Mouse (Mus musculus) heart, postnatal 0 days (tissue): ENCODE data around the gene Sar1a. TPM values are rescaled to one million over a fixed set of nuclear protein-coding genes. Genes with fewer than 3 reads are reported as not detected.

ENCODE experiments used
- ATAC-seq: fragments of 200-750 bp; cut with Nextera tagmentation; 2 replicates; pipeline ENCODE4 v1.8.0; 2017; ENCODE audit warnings: low read depth, moderate number of reproducible peaks, moderate library complexity; ENCODE audit not compliant: insufficient read depth
- DNase-seq: peaks from one replicate; pipeline ENCODE4 v3.0.0-alpha.2; 2016; ENCODE audit warnings: low spot score
- H3K27ac ChIP-seq: fragments of 300-500 bp; sonication (generic); 2 replicates; pipeline ENCODE4 v1.5.1; 2014; ENCODE audit warnings: low read depth, mild to moderate bottlenecking
- H3K27me3 ChIP-seq: fragments of 300-500 bp; sonication (generic); 2 replicates; pipeline ENCODE4 v1.6.1; 2014; ENCODE audit warnings: low read length, mixed read lengths; ENCODE audit not compliant: control insufficient read depth, insufficient read depth
- H3K36me3 ChIP-seq: fragments of 300-500 bp; sonication (generic); replicated peaks from 2 replicates; pipeline ENCODE4 v1.6.1; 2014; ENCODE audit warnings: low read length, mixed read lengths; ENCODE audit not compliant: control insufficient read depth, insufficient read depth
- H3K4me1 ChIP-seq: fragments of 300-500 bp; sonication (generic); 2 replicates; pipeline ENCODE4 v1.6.1; 2014; ENCODE audit warnings: antibody characterized with exemption; ENCODE audit not compliant: control insufficient read depth, insufficient read depth
- H3K4me2 ChIP-seq: fragments of 300-500 bp; sonication (generic); 2 replicates; pipeline ENCODE4 v1.6.1; 2014; ENCODE audit warnings: low read depth, mild to moderate bottlenecking, low read length, moderate library complexity
- H3K4me3 ChIP-seq: fragments of 300-500 bp; sonication (generic); 2 replicates; pipeline ENCODE4 v1.5.1; 2014; ENCODE audit warnings: low read depth, low read length
- H3K9ac ChIP-seq: fragments of 300-500 bp; sonication (generic); replicated peaks from 2 replicates; pipeline ENCODE4 v1.6.1; 2014; ENCODE audit warnings: low read depth, low read length, mixed read lengths
- H3K9me3 ChIP-seq: fragments of 300-500 bp; sonication (generic); replicated peaks from 2 replicates; pipeline ENCODE4 v1.6.1; 2016; ENCODE audit warnings: low read length; ENCODE audit not compliant: control insufficient read depth
- CTCF ChIP-seq: IDR thresholded peaks from 2 replicates; pipeline ENCODE4 v1.5.1; 2016; ENCODE audit warnings: antibody characterized with exemption, control low read depth, low read depth
- EP300 ChIP-seq: IDR thresholded peaks from 2 replicates; pipeline ENCODE4 v1.6.1; 2016; ENCODE audit warnings: antibody characterized with exemption, low read depth
- WGBS: fragments of 180-500 bp; shearing (Covaris S2); extraction: QIAGEN DNeasy Blood & Tissue Kit; methylation state at CpG from one replicate; pipeline ENCODE4 v1.1.7; 2014; 5-methylcytosine and 5-hydroxymethylcytosine counted together
- polyA plus RNA-seq: library from polyadenylated mRNA; unstranded; fragments of >200 nt; fragmentation: Nextera tagmentation; extraction: Ambion mirVana; gene quantifications from 2 replicates; pipeline ENCODE4 v1.2.1, GENCODE M21; 2015
- total RNA-seq: library from RNA; depleted of rRNA; stranded (reverse); fragments of >200 nt; gene quantifications from 2 replicates; pipeline ENCODE4 v1.2.3, GENCODE M21; 2014; ENCODE audit warnings: low replicate concordance; rRNA removed

Sar1a gene
- total RNA-seq (137 and 148 TPM in 2 replicates), polyA plus RNA-seq (140 and 151 TPM in 2 replicates)

GRCm38 (mm10) chr10:61680015-61680913 lies at the start of gene Sar1a:
Gene Sar1a, plus strand, starts transcription at chr10:61680299.
- peak; percentile 95 for DNase-seq
- Histone ChIP-seq H3K27me3 (no peaks in the 10 kb centered on the region), H3K9ac (peak within 1 kb of the TSS; percentile 97), H3K36me3 (peaks cover 14% of the 10 kb centered on the region), H3K4me3 (peak within 1 kb of the TSS; percentile 98), H3K4me2 (peak within 1 kb of the TSS; percentile 95), H3K4me1 (peaks cover 15% of the 10 kb centered on the region), H3K9me3 (no peaks in the 10 kb centered on the region), H3K27ac (peak within 1 kb of the TSS; percentile 91)
- ATAC-seq, result peak; percentile 100
- TF ChIP-seq CTCF (no peak), EP300 (no peak)
- 1% methylated on average over 74 of the region's 84 CpGs for WGBS

DNA sequence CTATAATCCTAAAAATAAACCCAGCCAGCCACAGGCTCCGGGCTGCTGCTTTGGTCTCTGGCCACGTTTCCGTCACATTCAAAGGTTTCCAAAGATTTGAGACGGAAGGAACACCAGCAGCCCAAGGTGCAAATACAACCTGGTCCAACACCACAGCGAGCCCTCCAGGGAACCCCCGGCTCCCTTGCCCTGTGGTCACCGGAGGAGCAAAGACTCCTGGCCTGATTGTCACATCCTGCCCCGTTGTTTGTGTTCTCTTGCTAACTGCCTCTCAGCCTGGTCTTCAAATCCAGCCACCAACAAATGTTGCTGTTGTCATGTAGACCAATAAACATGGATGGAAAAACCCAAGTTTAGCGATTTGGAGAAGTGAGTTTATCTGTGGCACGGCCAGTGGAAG lies 47.7 kb upstream of the Sar1a start:
- Histone ChIP-seq H3K9me3 (no peaks in the 10 kb centered on the region), H3K27me3 (no peaks in the 10 kb centered on the region), H3K4me2 (no peak overlapping the region), H3K27ac (no peak overlapping the region), H3K9ac (no peak overlapping the region), H3K4me1 (peaks cover 8% of the 10 kb centered on the region), H3K4me3 (no peak overlapping the region), H3K36me3 (no peaks in the 10 kb centered on the region)
- no peak for ATAC-seq
- 42% methylated on average over 10 of the region's 10 CpGs for WGBS
- TF ChIP-seq CTCF, result no peak
- TF ChIP-seq EP300, result no peak
- DNase-seq, result no peak

DNA sequence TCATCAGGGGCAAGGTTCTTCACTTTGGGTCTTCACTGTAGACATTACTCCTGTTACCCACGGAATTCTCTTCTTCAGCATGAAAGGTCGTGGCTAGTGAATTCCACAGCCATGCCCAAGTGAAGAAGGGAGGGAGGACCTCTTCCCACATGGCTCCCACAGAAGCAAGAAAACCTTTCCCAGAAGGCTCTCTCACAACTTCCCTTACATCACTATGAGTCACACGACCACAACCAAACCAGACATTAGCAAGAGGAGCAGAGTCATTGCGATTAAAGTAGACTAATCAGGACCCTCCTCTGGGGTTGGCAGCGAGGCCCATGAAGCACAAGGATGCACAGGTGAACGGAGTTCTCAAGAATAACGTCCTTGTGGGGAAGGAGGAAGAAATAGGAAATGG lies 43.0 kb upstream of the Sar1a start:
- no peak overlapping the region for H3K4me2 ChIP-seq
- H3K4me1 ChIP-seq, result no peaks in the 10 kb centered on the region
- DNase-seq (no peak), ATAC-seq (no peak)
- no peak overlapping the region for H3K27ac ChIP-seq
- no peak overlapping the region for H3K9ac ChIP-seq
- no peak for TF ChIP-seq CTCF
- TF ChIP-seq EP300, result no peak
- H3K4me3 ChIP-seq, result no peak overlapping the region
- no peaks in the 10 kb centered on the region for H3K27me3 ChIP-seq
- 74% methylated on average over 7 of the region's 7 CpGs for WGBS
- H3K9me3 ChIP-seq, result no peaks in the 10 kb centered on the region
- H3K36me3 ChIP-seq, result no peaks in the 10 kb centered on the region

GRCm38 (mm10) chr10:61640363-61640762 lies 39.7 kb upstream of the Sar1a start:
- no peak overlapping the region for H3K9ac ChIP-seq
- no peak for ATAC-seq
- no peaks in the 10 kb centered on the region for H3K27me3 ChIP-seq
- no peak overlapping the region for H3K27ac ChIP-seq
- 72% methylated on average over 4 of the region's 4 CpGs for WGBS
- H3K36me3 ChIP-seq, result no peaks in the 10 kb centered on the region
- no peak overlapping the region for H3K4me2 ChIP-seq
- H3K4me1 ChIP-seq, result no peaks in the 10 kb centered on the region
- H3K9me3 ChIP-seq, result no peaks in the 10 kb centered on the region
- no peak overlapping the region for H3K4me3 ChIP-seq
- no peak for TF ChIP-seq EP300
- TF ChIP-seq CTCF, result no peak
- no peak for DNase-seq

GRCm38 (mm10) chr10:61646557-61646956 lies 33.5 kb upstream of the Sar1a start:
- Histone ChIP-seq H3K27ac (no peak overlapping the region), H3K4me1 (peaks cover 15% of the 10 kb centered on the region), H3K36me3 (no peaks in the 10 kb centered on the region), H3K9ac (no peak overlapping the region), H3K4me3 (no peak overlapping the region), H3K4me2 (no peak overlapping the region), H3K27me3 (no peaks in the 10 kb centered on the region), H3K9me3 (no peaks in the 10 kb centered on the region)
- TF ChIP-seq EP300 (no peak), CTCF (no peak)
- WGBS, result 64% methylated on average over 7 of the region's 7 CpGs
- ATAC-seq, result no peak
- no peak for DNase-seq
